Mouse (Mus musculus): Measurements from ENCODE around the gene Tkt. TPM values are rescaled to one million over a fixed set of nuclear protein-coding genes. Genes with fewer than 3 reads are reported as not detected.
"Not testable (repeated sequence)": the region's sequence is repeated elsewhere in the genome, so short reads cannot be mapped to it uniquely, and the experiment has no call there.

The Tkt gene
- polyA plus RNA-seq, 1 experiment from 2014 or later: 333 TPM

DNA sequence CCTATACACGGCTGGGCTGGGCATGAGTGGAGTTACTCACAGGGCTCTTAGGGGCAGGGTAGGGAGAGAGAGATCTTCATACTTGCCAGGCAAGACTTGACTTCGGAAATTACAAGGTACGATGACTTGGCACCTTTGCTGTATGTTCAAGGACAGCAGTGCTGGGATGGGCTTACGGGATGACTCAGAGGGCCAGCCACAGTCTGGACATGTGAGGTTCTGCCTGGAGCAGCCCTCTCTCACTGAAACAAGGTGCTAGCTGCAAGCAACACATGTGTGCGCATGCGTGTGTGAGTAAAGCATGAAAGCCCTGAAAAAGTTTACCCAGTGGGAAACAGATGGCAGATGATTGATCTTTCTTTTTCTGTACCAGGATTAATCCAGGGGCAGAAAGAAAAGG, 16.3 kb upstream of the Tkt start:
- H3K36me3 ChIP-seq: peaks cover 9% of the 10 kb centered on the region; the same call in 1 of the 2 replicates
- 94% methylated on average over 6 of the region's 6 CpGs for WGBS

DNA sequence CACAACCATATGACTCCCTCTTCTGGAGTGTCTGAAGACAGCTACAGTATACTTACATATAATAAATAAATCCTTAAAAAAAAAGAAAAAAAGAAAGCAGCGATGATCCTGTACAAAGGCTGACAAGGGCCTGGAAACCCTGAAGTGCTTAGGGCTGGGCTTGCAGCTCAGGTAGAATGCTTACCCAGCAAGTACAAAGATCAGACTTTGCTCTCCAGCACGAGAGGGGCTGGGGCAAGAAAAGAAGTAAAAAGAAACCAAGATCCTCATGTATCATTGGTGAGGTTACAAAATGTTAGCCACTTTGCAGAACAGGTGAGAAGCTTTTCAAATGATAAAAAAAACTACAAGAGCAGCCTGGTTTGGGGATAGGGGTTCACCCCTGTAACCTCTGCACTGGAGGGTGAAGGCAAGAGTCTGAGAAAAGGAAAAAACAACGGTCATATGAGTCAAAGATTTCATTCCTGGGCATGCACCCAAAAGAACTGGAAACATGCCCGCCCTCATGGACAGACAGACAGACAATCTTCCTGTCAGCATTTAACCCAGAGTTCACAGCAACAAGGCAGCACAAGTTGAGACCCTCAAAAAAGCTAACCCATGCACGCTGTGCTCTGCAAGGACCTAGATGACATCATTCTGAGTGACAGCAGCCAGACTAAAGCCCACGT, 14.2 kb upstream of the Tkt start:
- peaks cover 12% of the 10 kb centered on the region for H3K4me1 ChIP-seq
- H3K4me2 ChIP-seq (replicated peaks): no peak overlapping the region
- H3K9ac ChIP-seq (replicated peaks): no peak overlapping the region
- H3K27me3 ChIP-seq: no peaks in the 10 kb centered on the region
- 77% methylated on average over 6 of the region's 6 CpGs for WGBS
- ATAC-seq (replicated peaks): no peak
- H3K9me3 ChIP-seq: no peaks in the 10 kb centered on the region
- 0 out of 2 replicates have a peak, but pooled peaks cover 3% of the 10 kb centered on the region for H3K36me3 ChIP-seq
- H3K27ac ChIP-seq (replicated peaks): no peak overlapping the region
- no peak overlapping the region for H3K4me3 ChIP-seq

More for the DNA sequence above, 16.3 kb upstream of the Tkt start:
- no peak for ATAC-seq (replicated peaks)
- no peak overlapping the region for H3K27ac ChIP-seq (replicated peaks)
- H3K4me1 ChIP-seq: peaks cover 12% of the 10 kb centered on the region
- H3K4me2 ChIP-seq (replicated peaks): no peak overlapping the region
- H3K9ac ChIP-seq (replicated peaks): no peak overlapping the region
- H3K27me3 ChIP-seq: no peaks in the 10 kb centered on the region
- no peak overlapping the region for H3K4me3 ChIP-seq
- no peaks in the 10 kb centered on the region for H3K9me3 ChIP-seq

DNA sequence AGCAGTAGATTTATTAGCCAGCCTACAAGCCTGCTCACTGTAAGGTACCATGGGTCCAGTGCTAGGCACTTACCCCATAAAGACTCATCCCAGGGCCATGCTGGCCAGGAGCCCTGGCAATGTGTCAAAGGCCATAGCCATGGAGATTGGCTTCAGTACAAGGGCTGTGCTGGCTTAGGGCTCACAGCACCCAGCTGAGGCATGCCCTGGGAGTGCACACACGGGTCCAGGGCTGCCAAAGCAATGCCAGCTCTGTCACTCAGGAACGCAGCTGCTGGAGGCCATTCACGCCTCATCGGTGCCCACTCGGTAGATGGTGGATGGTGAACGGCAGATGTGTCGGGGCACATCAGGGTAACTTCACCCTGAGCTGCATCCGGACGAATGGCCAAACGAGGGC, 6.6 kb upstream of the Tkt start:
- peak; percentile 78 for ATAC-seq (replicated peaks)
- no peak overlapping the region for H3K4me3 ChIP-seq
- no peaks in the 10 kb centered on the region for H3K36me3 ChIP-seq
- WGBS: 38% methylated on average over 10 of the region's 10 CpGs
- no peak overlapping the region for H3K9ac ChIP-seq (replicated peaks)
- 0 out of 2 replicates have a peak, but pooled peaks cover 5% of the 10 kb centered on the region for H3K4me1 ChIP-seq
- no peaks in the 10 kb centered on the region for H3K27me3 ChIP-seq
- H3K4me2 ChIP-seq (replicated peaks): no peak overlapping the region
- H3K27ac ChIP-seq (replicated peaks): peak overlapping the region; percentile 40; the same call in 1 of the 2 replicates
- H3K9me3 ChIP-seq: no peaks in the 10 kb centered on the region

DNA sequence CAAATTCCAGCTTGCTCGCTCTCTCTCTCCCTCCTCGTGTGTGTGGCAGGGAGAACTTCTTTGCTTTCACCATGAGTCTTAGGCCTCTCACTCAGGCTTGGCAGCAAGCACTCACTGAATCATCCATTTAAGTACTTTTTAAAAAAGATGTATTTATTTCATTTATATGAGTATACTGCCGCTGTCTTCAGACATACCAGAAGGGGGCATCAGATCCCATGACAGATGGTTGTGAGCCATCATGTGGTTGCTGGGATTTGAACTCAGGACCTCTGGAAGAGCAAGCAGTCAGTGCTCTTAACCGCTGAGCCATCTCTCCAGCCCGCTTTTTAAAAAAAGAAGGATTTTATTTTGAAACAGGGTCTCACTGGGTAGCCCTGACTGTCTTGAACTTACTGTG, 4.8 kb upstream of the Tkt start:
- not testable (repeated sequence) for H3K4me2 ChIP-seq (replicated peaks)

DNA sequence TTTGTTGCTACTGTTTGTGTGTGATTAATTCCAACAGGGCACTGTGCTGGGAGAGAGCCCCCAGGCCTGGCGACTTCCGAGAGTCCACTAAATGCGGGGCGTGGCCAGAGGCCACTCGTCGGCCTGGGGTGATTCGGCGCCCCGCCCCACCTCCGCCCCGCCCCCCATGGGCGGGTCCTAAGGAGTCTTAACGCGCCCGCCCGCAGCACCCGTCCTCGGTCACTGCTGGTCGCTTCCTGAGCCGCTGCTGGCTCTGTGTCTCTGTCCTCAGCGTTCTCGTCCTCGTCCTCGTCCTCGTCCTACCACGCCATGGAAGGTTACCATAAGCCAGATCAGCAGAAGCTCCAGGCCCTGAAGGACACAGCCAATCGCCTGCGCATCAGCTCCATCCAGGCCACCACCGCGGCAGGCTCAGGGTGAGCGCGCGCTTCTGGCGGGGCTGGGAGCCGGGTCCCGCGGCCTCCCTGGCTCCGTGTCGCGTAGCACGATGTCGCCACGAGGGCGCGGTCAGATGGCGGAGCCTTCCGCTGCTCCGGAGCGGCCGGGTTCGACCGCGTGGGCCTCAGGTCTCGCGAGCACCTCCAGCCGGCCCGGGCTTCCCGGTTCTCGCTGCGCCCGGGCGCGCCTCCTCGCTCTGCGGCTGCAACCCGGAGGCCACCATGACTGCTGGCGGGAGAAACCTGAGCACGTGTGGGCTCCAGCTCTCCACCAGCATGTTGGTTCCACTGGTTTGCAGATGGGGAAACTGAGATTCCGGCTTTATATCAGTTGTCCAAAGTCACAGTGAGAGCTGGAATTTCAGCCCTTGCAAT, 1.0 kb downstream of the Tkt start:
- under 1% methylated on average over 69 of the region's 69 CpGs for WGBS
- no peaks in the 10 kb centered on the region for H3K36me3 ChIP-seq

More for the DNA sequence above, 4.8 kb upstream of the Tkt start:
- H3K9me3 ChIP-seq; H3K36me3 ChIP-seq; H3K27ac ChIP-seq (replicated peaks); H3K27me3 ChIP-seq; H3K4me3 ChIP-seq; H3K9ac ChIP-seq (replicated peaks); ATAC-seq (replicated peaks): not testable (repeated sequence)
- H3K4me1 ChIP-seq: peaks cover 10% of the 10 kb centered on the region
- 81% methylated on average over 5 of the region's 5 CpGs for WGBS

DNA sequence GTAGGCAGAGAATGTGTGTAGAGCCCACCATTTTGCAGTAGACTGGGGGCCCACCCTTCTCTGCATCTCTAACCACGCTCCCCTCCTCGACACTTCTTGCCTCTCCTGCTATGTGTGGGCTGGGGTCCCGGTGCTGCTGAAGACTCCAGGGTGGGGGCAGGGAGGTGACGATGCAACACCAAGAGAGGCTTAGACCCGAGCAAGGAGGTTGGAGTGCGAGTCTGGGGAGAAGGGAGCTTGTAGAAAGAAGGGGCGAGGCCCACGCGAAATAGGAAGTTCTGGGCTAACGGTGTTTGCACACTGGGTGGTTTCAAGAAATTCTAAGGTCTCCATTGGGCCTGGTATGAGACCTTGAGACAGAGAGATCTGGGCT, 1.6 kb downstream of the Tkt start:
- H3K9me3 ChIP-seq: no peaks in the 10 kb centered on the region
- peak overlapping the region; percentile 67 for H3K4me2 ChIP-seq (replicated peaks)
- peak overlapping the region; percentile 80 for H3K9ac ChIP-seq (replicated peaks)
- peaks cover 29% of the 10 kb centered on the region for H3K4me1 ChIP-seq
- peak; percentile 35 for ATAC-seq (replicated peaks)
- H3K4me3 ChIP-seq: peak overlapping the region; percentile 78
- WGBS: under 1% methylated on average over 10 of the region's 10 CpGs
- no peaks in the 10 kb centered on the region for H3K27me3 ChIP-seq
- 0 out of 2 replicates have a peak, but pooled peaks cover 3% of the 10 kb centered on the region for H3K36me3 ChIP-seq
- peak overlapping the region; percentile 89 for H3K27ac ChIP-seq (replicated peaks)

More for the DNA sequence above, 1.0 kb downstream of the Tkt start:
- peak; percentile 92 for ATAC-seq (replicated peaks)
- H3K4me1 ChIP-seq: peaks cover 27% of the 10 kb centered on the region
- H3K27me3 ChIP-seq: no peaks in the 10 kb centered on the region
- H3K9me3 ChIP-seq: no peaks in the 10 kb centered on the region
- H3K4me3 ChIP-seq: peak overlapping the region; percentile 78
- H3K27ac ChIP-seq (replicated peaks): peak overlapping the region; percentile 89
- peak overlapping the region; percentile 67 for H3K4me2 ChIP-seq (replicated peaks)
- H3K9ac ChIP-seq (replicated peaks): peak overlapping the region; percentile 80

DNA sequence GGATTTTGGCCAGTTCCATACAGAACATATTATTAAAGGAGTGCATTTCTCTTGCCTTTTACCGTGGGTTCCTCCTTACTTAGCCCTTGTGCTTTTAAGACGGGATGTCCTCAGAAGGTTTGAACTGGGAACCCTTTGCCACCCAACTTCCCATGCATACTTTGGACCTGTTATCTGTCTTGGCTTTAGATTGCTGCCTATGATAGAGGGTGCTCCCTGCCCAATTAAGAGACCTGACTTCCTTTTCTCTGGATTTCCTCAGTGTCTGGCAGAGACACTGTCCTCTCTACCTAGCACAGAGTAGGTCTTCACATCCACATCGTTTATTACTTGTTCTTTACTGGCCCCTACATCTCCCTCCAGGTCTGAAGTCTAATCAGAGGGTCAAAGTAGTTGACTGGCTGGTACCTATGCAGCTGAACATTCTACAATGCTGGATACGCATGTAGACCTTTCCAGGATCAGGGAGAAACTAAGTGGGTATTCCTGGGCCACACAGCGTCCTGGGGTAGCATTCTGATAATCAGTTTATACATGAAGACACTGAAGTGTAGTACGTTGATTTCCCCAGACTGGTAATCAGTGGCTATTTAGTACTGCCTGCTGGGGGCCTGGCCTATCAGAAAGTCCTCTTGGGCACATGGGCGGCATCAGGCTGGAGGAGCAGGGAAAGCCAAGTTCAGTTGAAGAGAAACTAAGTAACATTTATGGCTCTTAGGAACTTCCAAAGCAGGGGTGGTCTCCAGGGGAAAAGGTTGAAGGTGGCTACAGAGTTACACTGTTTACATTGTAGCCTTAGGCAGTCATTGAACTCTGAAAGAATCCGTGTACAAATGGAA, 2.3 kb downstream of the Tkt start:
- Histone ChIP-seq H3K36me3 (0 out of 2 replicates have a peak, but pooled peaks cover 3% of the 10 kb centered on the region), H3K9me3 (no peaks in the 10 kb centered on the region), H3K4me2 (replicated peaks) (peak overlapping the region; percentile 67), H3K27ac (replicated peaks) (peak overlapping the region; percentile 89), H3K9ac (replicated peaks) (peak overlapping the region; percentile 80), H3K4me1 (peaks cover 29% of the 10 kb centered on the region), H3K4me3 (peak overlapping the region; percentile 78), H3K27me3 (no peaks in the 10 kb centered on the region)
- WGBS: 24% methylated on average over 8 of the region's 8 CpGs
- no peak for ATAC-seq (replicated peaks)

DNA sequence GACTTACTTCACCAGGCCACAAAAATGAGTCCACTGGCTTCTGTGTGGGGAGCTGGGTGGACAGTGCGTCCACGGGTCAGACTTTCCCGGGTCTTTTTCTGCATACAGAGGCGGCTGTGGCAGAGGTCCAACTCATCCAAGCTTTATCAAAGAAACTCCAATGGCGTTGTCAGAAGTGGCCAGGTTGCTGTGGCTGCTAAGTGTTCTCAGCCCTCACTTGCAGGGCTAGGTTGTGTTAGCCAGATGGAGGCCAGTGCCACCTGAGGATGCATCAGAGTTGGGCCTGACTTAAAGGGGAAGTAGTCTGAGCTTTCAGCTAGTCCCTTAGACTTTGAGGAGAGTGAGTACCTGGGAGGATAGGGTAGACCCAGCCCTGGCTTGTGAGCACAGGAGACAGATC, 3.4 kb downstream of the Tkt start:
- peaks cover 29% of the 10 kb centered on the region for H3K4me1 ChIP-seq
- no peak for ATAC-seq (replicated peaks)
- peak overlapping the region; percentile 67 for H3K4me2 ChIP-seq (replicated peaks)
- H3K9ac ChIP-seq (replicated peaks): 0 out of 2 replicates have a peak overlapping the region, but pooled peaks have one; percentile 19
- WGBS: 35% methylated on average over 5 of the region's 5 CpGs
- H3K4me3 ChIP-seq: peak overlapping the region; percentile 78
- H3K36me3 ChIP-seq: 0 out of 2 replicates have a peak, but pooled peaks cover 3% of the 10 kb centered on the region
- no peaks in the 10 kb centered on the region for H3K27me3 ChIP-seq
- no peaks in the 10 kb centered on the region for H3K9me3 ChIP-seq
- no peak overlapping the region for H3K27ac ChIP-seq (replicated peaks)

DNA sequence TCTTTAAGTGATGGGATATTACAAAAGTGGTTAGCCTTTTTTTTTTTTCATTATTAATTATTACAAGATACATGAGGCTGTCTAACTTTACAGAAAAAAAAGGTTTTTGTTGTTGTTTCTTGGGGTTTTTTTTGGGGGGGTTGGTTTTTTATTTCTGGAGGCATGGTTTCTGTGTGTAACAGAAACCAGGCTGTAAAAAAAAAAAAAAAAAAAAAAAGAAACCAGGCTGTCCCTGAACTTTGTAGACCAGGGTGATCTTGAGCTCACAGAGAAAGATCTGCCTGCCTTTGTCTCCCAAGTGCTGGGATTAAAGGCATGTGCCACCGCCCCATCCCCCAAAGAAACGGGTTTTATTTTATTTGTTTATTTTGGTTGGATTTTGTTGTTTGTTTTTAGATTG, 3.8 kb downstream of the Tkt start:
- H3K36me3 ChIP-seq: 0 out of 2 replicates have a peak, but pooled peaks cover 3% of the 10 kb centered on the region
- WGBS: 94% methylated on average over 2 of the region's 2 CpGs
- H3K27ac ChIP-seq (replicated peaks): no peak overlapping the region
- H3K27me3 ChIP-seq: no peaks in the 10 kb centered on the region
- peaks cover 29% of the 10 kb centered on the region for H3K4me1 ChIP-seq
- no peak overlapping the region for H3K4me3 ChIP-seq
- no peaks in the 10 kb centered on the region for H3K9me3 ChIP-seq
- no peak for ATAC-seq (replicated peaks)
- H3K9ac ChIP-seq (replicated peaks): no peak overlapping the region
- H3K4me2 ChIP-seq (replicated peaks): no peak overlapping the region; the same call in 1 of the 2 replicates

DNA sequence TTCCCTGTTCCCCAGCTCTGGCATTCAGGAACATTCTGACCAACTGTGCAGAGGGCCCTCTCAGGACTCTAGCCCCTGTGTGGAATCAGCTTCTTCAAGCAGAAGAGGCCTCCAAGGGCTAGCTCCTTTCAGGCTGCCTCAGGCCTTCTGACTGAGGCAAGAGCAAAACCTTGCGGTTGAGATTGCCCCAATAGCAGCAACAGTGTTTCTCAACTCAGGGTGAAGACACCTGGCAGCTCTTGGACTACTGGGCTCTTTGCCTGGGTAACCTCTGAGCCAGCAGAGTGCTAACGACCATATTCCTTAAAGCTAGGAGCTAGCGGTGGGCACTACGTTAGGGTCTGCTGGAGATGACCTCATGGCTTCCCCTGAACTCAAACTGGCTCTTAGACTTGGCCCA, 5.0 kb downstream of the Tkt start:
- Histone ChIP-seq H3K27ac (replicated peaks) (no peak overlapping the region), H3K4me3 (no peak overlapping the region), H3K36me3 (0 out of 2 replicates have a peak, but pooled peaks cover 3% of the 10 kb centered on the region), H3K9ac (replicated peaks) (no peak overlapping the region), H3K9me3 (no peaks in the 10 kb centered on the region), H3K27me3 (no peaks in the 10 kb centered on the region), H3K4me2 (replicated peaks) (no peak overlapping the region), H3K4me1 (peaks cover 25% of the 10 kb centered on the region)
- 75% methylated on average over 4 of the region's 4 CpGs for WGBS
- ATAC-seq (replicated peaks): no peak

DNA sequence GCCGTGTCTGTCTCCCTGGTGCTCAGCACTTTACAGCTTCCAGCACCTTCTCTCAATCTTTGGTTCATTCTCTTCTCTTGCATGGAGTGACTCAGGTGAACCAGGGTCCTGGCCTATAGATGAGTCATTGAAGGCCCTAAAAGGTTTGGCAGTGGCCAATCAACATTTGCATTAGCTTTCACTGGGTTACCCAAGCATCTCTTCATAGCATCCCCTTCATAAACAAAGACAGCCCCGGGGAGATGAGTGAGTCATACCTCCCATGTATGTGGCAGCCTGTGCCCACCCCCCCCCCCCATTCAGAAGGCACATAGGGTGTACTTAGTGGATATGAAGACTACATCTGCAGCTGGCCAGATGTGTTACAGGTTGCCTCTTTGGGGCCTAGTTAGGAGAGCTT, 8.5 kb downstream of the Tkt start:
- no peak overlapping the region for H3K4me3 ChIP-seq
- no peak overlapping the region for H3K4me2 ChIP-seq (replicated peaks)
- 89% methylated on average over 2 of the region's 2 CpGs for WGBS
- peaks cover 30% of the 10 kb centered on the region for H3K36me3 ChIP-seq
- H3K4me1 ChIP-seq: peaks cover 14% of the 10 kb centered on the region
- H3K9ac ChIP-seq (replicated peaks): no peak overlapping the region
- H3K27me3 ChIP-seq: no peaks in the 10 kb centered on the region
- H3K9me3 ChIP-seq: no peaks in the 10 kb centered on the region
- ATAC-seq (replicated peaks): no peak
- H3K27ac ChIP-seq (replicated peaks): no peak overlapping the region
